In the genomic region with DNA sequence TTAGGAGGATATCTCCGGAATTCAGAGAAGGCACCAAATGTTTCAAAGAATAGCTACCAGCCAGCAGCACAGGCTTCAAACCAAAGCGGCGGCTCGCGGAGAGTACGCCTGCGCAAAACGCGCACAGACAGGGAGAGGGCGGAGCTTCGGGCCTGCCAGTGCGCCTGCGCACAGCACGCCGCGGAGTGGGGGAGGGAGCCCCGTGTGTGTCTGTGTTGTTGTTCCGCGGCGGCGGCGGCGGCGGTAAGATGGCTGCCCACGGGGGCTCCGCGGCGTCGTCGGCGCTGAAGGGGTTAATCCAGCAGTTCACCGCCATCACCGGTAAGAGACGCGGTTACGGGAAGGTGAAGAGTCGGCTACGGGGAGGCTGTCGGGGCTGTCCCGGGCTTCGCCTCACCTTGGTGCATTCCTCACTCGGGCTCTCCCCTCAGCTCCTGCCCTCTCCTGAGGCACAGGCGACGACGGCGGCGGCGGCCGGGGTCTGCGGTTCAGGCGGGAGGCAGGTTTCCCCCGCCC, we compare ENCODE assay signal across 8 mouse cellular contexts. TPM values are rescaled to one million over a fixed set of nuclear protein-coding genes. Genes with fewer than 3 reads are reported as not detected.
DNase-seq lines count a peak whose midpoint lies in the region; ATAC-seq lines count a peak whose summit lies in the region.

A gene (plus strand): TSS at position 218 of the 516 bp plus-strand sequence.

- H3K27me3 ChIP-seq in forebrain, embryonic 14.5 days (replicated peaks; ENCODE audit: control insufficient read depth, insufficient read depth, low read length), result no peaks in the 10 kb centered on the region
- H3K27me3 ChIP-seq in neural tube, embryonic 15.5 days (replicated peaks), result no peaks in the 10 kb centered on the region

- peak within 1 kb of the TSS; percentile 98 for H3K9ac ChIP-seq in forebrain, embryonic 14.5 days (ENCODE audit: low read length)
- peak within 1 kb of the TSS; percentile 98 for H3K9ac ChIP-seq in neural tube, embryonic 15.5 days (replicated peaks)

- H3K27ac ChIP-seq in forebrain, embryonic 14.5 days (ENCODE audit: low read depth, low read length), result peak within 1 kb of the TSS; percentile 94
- H3K27ac ChIP-seq in neural tube, embryonic 15.5 days (replicated peaks), result peak within 1 kb of the TSS; percentile 97

- no peaks in the 10 kb centered on the region for H3K4me1 ChIP-seq in forebrain, embryonic 14.5 days (ENCODE audit: control insufficient read depth, insufficient read depth, low read length)
- peaks cover 30% of the 10 kb centered on the region for H3K4me1 ChIP-seq in neural tube, embryonic 15.5 days

- H3K4me3 ChIP-seq in forebrain, embryonic 14.5 days (ENCODE audit: low read depth, low read length), result peak within 1 kb of the TSS; percentile 98
- peak within 1 kb of the TSS; percentile 100 for H3K4me3 ChIP-seq in neural tube, embryonic 15.5 days (replicated peaks)

- H3K4me2 ChIP-seq in forebrain, embryonic 14.5 days (ENCODE audit: low read length), result peak within 1 kb of the TSS; percentile 65
- peak within 1 kb of the TSS; percentile 64 for H3K4me2 ChIP-seq in neural tube, embryonic 15.5 days

- ATAC-seq in forebrain, embryonic 14.5 days, result peak; percentile 98
- ATAC-seq in neural tube, embryonic 15.5 days (ENCODE audit: low FRiP score), result peak; percentile 98

- H3K9me3 ChIP-seq in forebrain, embryonic 14.5 days (replicated peaks; ENCODE audit: control insufficient read depth, low read length), result no peaks in the 10 kb centered on the region
- H3K9me3 ChIP-seq in neural tube, embryonic 15.5 days (replicated peaks), result no peaks in the 10 kb centered on the region

- peak; percentile 96 for DNase-seq in ES-CJ7 (ENCODE audit: low read depth, low spot score)
- peak; percentile 98 for DNase-seq in cerebellum, adult 11 months
- peak; percentile 97 for DNase-seq in forebrain, embryonic 14.5 days (ENCODE audit: low spot score)
- peak; percentile 99 for DNase-seq in heart, postnatal 14 days
- DNase-seq in layer of hippocampus, adult 11-12 months (ENCODE audit: low spot score), result peak; percentile 97
- peak; percentile 96 to 98 for DNase-seq in lung, adult 18-20 months
- peak; percentile 97 for DNase-seq in testis, postnatal 14 days (ENCODE audit: low spot score)

- no peaks in the 10 kb centered on the region for H3K36me3 ChIP-seq in forebrain, embryonic 14.5 days (ENCODE audit: control insufficient read depth, insufficient read depth, low read length)
- H3K36me3 ChIP-seq in neural tube, embryonic 15.5 days, result no peaks in the 10 kb centered on the region

- under 1% methylated on average over 43 of the region's 52 CpGs for WGBS in forebrain, embryonic 14.5 days
- under 1% methylated on average over 52 of the region's 52 CpGs for WGBS in neural tube, embryonic 15.5 days

- intact Hi-C loops in heart, postnatal 14 days (cut with DNase I), result loop anchor here (5.0 kb wide), 1 partner anchor 100 kb away; a partner anchor contains a TSS

RNA-seq across cellular contexts. Expression of the gene that starts here (rescaled TPM):
- polyA plus RNA-seq in forebrain, embryonic 14.5 days (2014; fragmentation: Nextera tagmentation; extraction: Ambion mirVana), result 23.4 and 29.4 TPM in 2 replicates
- 10 to 100 TPM; 35.4 to 39.2 TPM for total RNA-seq in heart, postnatal 14 days (2021)
- 20.8 and 24.7 TPM in 2 replicates for polyA plus RNA-seq in neural tube, embryonic 15.5 days (2015; fragmentation: Nextera tagmentation; extraction: Ambion mirVana)

Comparison
In these comparisons a context has a peak if more than half of its experiments do, and no peak if none do; other contexts are left out.
1. Peak in every context shown above with its lines: DNase-seq, ATAC-seq, H3K4me3 ChIP-seq and H3K27ac ChIP-seq.